19 mouse cellular contexts compared by ENCODE assay signal in genomic region chr11:58812001-58812400, GRCm38 (mm10). TPM values are rescaled to one million over a fixed set of nuclear protein-coding genes. Genes with fewer than 3 reads are reported as not detected.
DNase-seq lines count a peak whose midpoint lies in the region; ATAC-seq and TF ChIP-seq lines count a peak whose summit lies in the region.
"Had no signal": no experiment of that assay in that cellular context is flagged by ENCODE, and none has a peak within 500 bp of the region (broad histone marks: within the 10 kb centered on the region; RNA-seq: fewer than 3 reads in every experiment).

No protein-coding gene starts in this region.

- no peak overlapping the region for H3K9ac ChIP-seq in hindbrain, postnatal 0 days (replicated peaks; ENCODE audit: low read length)
- no peak overlapping the region for H3K9ac ChIP-seq in hindbrain, embryonic 13.5 days
- no peak overlapping the region for H3K9ac ChIP-seq in stomach, postnatal 0 days (ENCODE audit: low read length)
- H3K9ac ChIP-seq: hindbrain, embryonic 14.5 days; limb, embryonic 13.5 days; midbrain, embryonic 15.5 days; neural tube, embryonic 15.5 days had no signal

- no peaks in the 10 kb centered on the region for H3K9me3 ChIP-seq in hindbrain, postnatal 0 days (ENCODE audit: low read length)
- H3K9me3 ChIP-seq in hindbrain, embryonic 13.5 days, result no peaks in the 10 kb centered on the region
- H3K9me3 ChIP-seq in stomach, postnatal 0 days (ENCODE audit: control insufficient read depth, low read length), result no peaks in the 10 kb centered on the region
- H3K9me3 ChIP-seq: limb, embryonic 13.5 days; midbrain, embryonic 15.5 days; neural tube, embryonic 15.5 days had no signal

- no peaks in the 10 kb centered on the region for H3K4me1 ChIP-seq in hindbrain, postnatal 0 days (ENCODE audit: insufficient read depth, low read length)
- no peaks in the 10 kb centered on the region for H3K4me1 ChIP-seq in hindbrain, embryonic 13.5 days (replicated peaks)
- H3K4me1 ChIP-seq in testis, adult 2 months (ENCODE audit: control insufficient read depth, insufficient read depth, low read length), result no peaks in the 10 kb centered on the region
- H3K4me1 ChIP-seq in stomach, postnatal 0 days (replicated peaks; ENCODE audit: control insufficient read depth, insufficient read depth), result no peaks in the 10 kb centered on the region
- H3K4me1 ChIP-seq: limb, embryonic 13.5 days; midbrain, embryonic 15.5 days; neural tube, embryonic 15.5 days had no signal

- no peak overlapping the region for H3K4me3 ChIP-seq in hindbrain, postnatal 0 days (ENCODE audit: low read length)
- no peak overlapping the region for H3K4me3 ChIP-seq in hindbrain, embryonic 13.5 days
- no peak overlapping the region for H3K4me3 ChIP-seq in testis, adult 2 months (ENCODE audit: control insufficient read depth, low read depth, low read length)
- H3K4me3 ChIP-seq in stomach, postnatal 0 days (ENCODE audit: low read depth, low read length), result no peak overlapping the region
- H3K4me3 ChIP-seq: limb, embryonic 13.5 days; midbrain, embryonic 15.5 days; neural tube, embryonic 15.5 days had no signal

- peak; percentile 8 for DNase-seq in hindbrain, postnatal 0 days (ENCODE audit: low spot score)
- DNase-seq in testis, postnatal 10 days (ENCODE audit: low spot score), result no peak
- no peak for DNase-seq in Patski (ENCODE audit: low read depth, low spot score)
- DNase-seq in stomach, postnatal 0 days (ENCODE audit: low spot score), result no peak
- no peak for DNase-seq in embryo, embryonic 10.5 days (ENCODE audit: low spot score)
- DNase-seq: lung, postnatal 4 days; right cerebral cortex, postnatal 25 days had no signal

- WGBS in hindbrain, postnatal 0 days, result 12% methylated on average over 1 of the region's 1 CpGs
- 0% methylated on average over 1 of the region's 1 CpGs for WGBS in hindbrain, embryonic 13.5 days
- WGBS in stomach, postnatal 0 days, result 0% methylated on average over 1 of the region's 1 CpGs

- no peak for TF ChIP-seq POLR2A in testis, adult 2 months (IDR thresholded peaks at IDR 0.05; ENCODE audit: control insufficient read depth, low read depth, low read length)

- TF ChIP-seq EP300 in stomach, postnatal 0 days (optimal IDR thresholded peaks at IDR 0.05), result no peak

- no peak overlapping the region for H3K4me2 ChIP-seq in hindbrain, postnatal 0 days (ENCODE audit: low read depth, low read length)
- no peak overlapping the region for H3K4me2 ChIP-seq in hindbrain, embryonic 13.5 days
- H3K4me2 ChIP-seq in stomach, postnatal 0 days (replicated peaks; ENCODE audit: low read depth), result no peak overlapping the region
- H3K4me2 ChIP-seq: hindbrain, embryonic 14.5 days; limb, embryonic 13.5 days; midbrain, embryonic 15.5 days; neural tube, embryonic 15.5 days had no signal

- CTCF ChIA-PET in Patski (lab: Charles Lee), result no interaction called here

- H3K27ac ChIP-seq in hindbrain, postnatal 0 days, result no peak overlapping the region
- no peak overlapping the region for H3K27ac ChIP-seq in hindbrain, embryonic 13.5 days
- no peak overlapping the region for H3K27ac ChIP-seq in testis, adult 2 months (ENCODE audit: control insufficient read depth, insufficient read depth, low read depth, low read length)
- no peak overlapping the region for H3K27ac ChIP-seq in stomach, postnatal 0 days (replicated peaks)
- H3K27ac ChIP-seq: hindbrain, embryonic 14.5 days; limb, embryonic 13.5 days; midbrain, embryonic 15.5 days; neural tube, embryonic 15.5 days had no signal

- no peaks in the 10 kb centered on the region for H3K36me3 ChIP-seq in hindbrain, postnatal 0 days (ENCODE audit: insufficient read depth, low read length)
- no peaks in the 10 kb centered on the region for H3K36me3 ChIP-seq in hindbrain, embryonic 13.5 days
- H3K36me3 ChIP-seq in testis, adult 2 months (ENCODE audit: control insufficient read depth, insufficient read depth, low read length), result no peaks in the 10 kb centered on the region
- no peaks in the 10 kb centered on the region for H3K36me3 ChIP-seq in stomach, postnatal 0 days (ENCODE audit: control insufficient read depth, insufficient read depth, low read length)
- H3K36me3 ChIP-seq: limb, embryonic 13.5 days; midbrain, embryonic 15.5 days; neural tube, embryonic 15.5 days had no signal

- in situ Hi-C loops in Patski (cut with MboI; ENCODE audit: low pct_unique_long_range_greater_than_20kb), result no loop called here

- TF ChIP-seq CTCF in hindbrain, postnatal 0 days (IDR thresholded peaks at IDR 0.05; ENCODE audit: low read depth), result peak; percentile 58
- TF ChIP-seq CTCF in testis, adult 2 months (IDR thresholded peaks at IDR 0.05; ENCODE audit: control insufficient read depth, insufficient read depth, insufficient replicate concordance, low read depth, low read length), result peak; percentile 82; the same call in 1 of the 2 replicates
- TF ChIP-seq CTCF in Patski (IDR thresholded peaks at IDR 0.05), result peak; percentile 56
- TF ChIP-seq CTCF in stomach, postnatal 0 days (IDR thresholded peaks at IDR 0.05; ENCODE audit: low read depth), result peak; percentile 50

- POLR2A ChIA-PET in Patski (lab: Charles Lee), result no interaction called here

- H3K27me3 ChIP-seq in hindbrain, postnatal 0 days (ENCODE audit: insufficient read depth, low read length), result no peaks in the 10 kb centered on the region
- no peaks in the 10 kb centered on the region for H3K27me3 ChIP-seq in hindbrain, embryonic 13.5 days
- H3K27me3 ChIP-seq in testis, adult 2 months (ENCODE audit: control insufficient read depth, insufficient read depth, low read length), result no peaks in the 10 kb centered on the region
- H3K27me3 ChIP-seq in Patski, result peaks cover 27% of the 10 kb centered on the region
- no peaks in the 10 kb centered on the region for H3K27me3 ChIP-seq in stomach, postnatal 0 days (ENCODE audit: control insufficient read depth, insufficient read depth, low read length)
- H3K27me3 ChIP-seq: limb, embryonic 13.5 days; midbrain, embryonic 15.5 days; neural tube, embryonic 15.5 days had no signal

- no peak for ATAC-seq in hindbrain, postnatal 0 days
- no peak for ATAC-seq in hindbrain, embryonic 13.5 days (ENCODE audit: low FRiP score)
- no peak for ATAC-seq in Patski
- ATAC-seq in stomach, postnatal 0 days (ENCODE audit: low FRiP score, low TSS enrichment), result no peak
- ATAC-seq: midbrain, embryonic 15.5 days had no signal

RNA-seq across cellular contexts. Expression of gene Olfr313, which starts 2.8 kb away (rescaled TPM):
- total RNA-seq in hindbrain, postnatal 0 days (2014; rRNA removed), result not detected in 2 replicates
- polyA plus RNA-seq in hindbrain, postnatal 0 days (2015; fragmentation: Nextera tagmentation; extraction: Ambion mirVana), result not detected in 2 replicates
- not detected in 2 replicates for polyA plus RNA-seq in hindbrain, embryonic 13.5 days (2015; fragmentation: Nextera tagmentation; extraction: Ambion mirVana)
- 0.09 and 0.42 TPM in 2 replicates for polyA plus RNA-seq in testis, adult 2 months (2012; rRNA removed)
- not detected for polyA plus RNA-seq in Patski (2021)
- polyA plus RNA-seq in stomach, postnatal 0 days (2015; fragmentation: Nextera tagmentation; extraction: Ambion mirVana), result not detected in 2 replicates
- total RNA-seq: adrenal gland, adult 18-20 months; gastrocnemius, adult 8-10 months; layer of hippocampus, postnatal 14 days had no signal
- polyA plus RNA-seq: cortical plate, adult 2 months; hindbrain, embryonic 14.5 days; kidney, embryonic 16.5 days; limb, embryonic 13.5 days; midbrain, embryonic 15.5 days; neural tube, embryonic 15.5 days; stomach, embryonic 16.5 days had no signal

RNA-seq across cellular contexts. Expression of gene Fam183b, which starts 10.2 kb away (rescaled TPM):
- total RNA-seq in hindbrain, postnatal 0 days (2014; rRNA removed), result 4.7 and 5.9 TPM in 2 replicates
- polyA plus RNA-seq in hindbrain, postnatal 0 days (2015; fragmentation: Nextera tagmentation; extraction: Ambion mirVana), result 11.1 and 15.0 TPM in 2 replicates
- polyA plus RNA-seq in hindbrain, embryonic 13.5 days (2015; fragmentation: Nextera tagmentation; extraction: Ambion mirVana), result 9.2 and 10.8 TPM in 2 replicates
- 142 and 144 TPM in 2 replicates for polyA plus RNA-seq in testis, adult 2 months (2012; rRNA removed)
- polyA plus RNA-seq in Patski (2021), result not detected
- 3.1 and 3.7 TPM in 2 replicates for polyA plus RNA-seq in stomach, postnatal 0 days (2015; fragmentation: Nextera tagmentation; extraction: Ambion mirVana)
- total RNA-seq: gastrocnemius, adult 8-10 months had no signal
- polyA plus RNA-seq: limb, embryonic 13.5 days had no signal

RNA-seq across cellular contexts. Expression of gene Olfr312, which starts 17.0 kb away (rescaled TPM):
- not detected in 2 replicates for total RNA-seq in hindbrain, postnatal 0 days (2014; rRNA removed)
- not detected in 2 replicates for polyA plus RNA-seq in hindbrain, postnatal 0 days (2015; fragmentation: Nextera tagmentation; extraction: Ambion mirVana)
- polyA plus RNA-seq in hindbrain, embryonic 13.5 days (2015; fragmentation: Nextera tagmentation; extraction: Ambion mirVana), result not detected in 2 replicates
- 0.02 and 0.06 TPM in 2 replicates for polyA plus RNA-seq in testis, adult 2 months (2012; rRNA removed)
- polyA plus RNA-seq in Patski (2021), result not detected
- polyA plus RNA-seq in stomach, postnatal 0 days (2015; fragmentation: Nextera tagmentation; extraction: Ambion mirVana), result 0.04 TPM in 1 of 2 replicates, not detected in the other
- total RNA-seq: adrenal gland, adult 18-20 months; gastrocnemius, adult 8-10 months; layer of hippocampus, postnatal 14 days had no signal
- polyA plus RNA-seq: cortical plate, adult 2 months; hindbrain, embryonic 14.5 days; kidney, embryonic 16.5 days; limb, embryonic 13.5 days; midbrain, embryonic 15.5 days; neural tube, embryonic 15.5 days; stomach, embryonic 16.5 days had no signal

RNA-seq across cellular contexts. Expression of gene Olfr311, which starts 27.1 kb away (rescaled TPM):
- total RNA-seq in hindbrain, postnatal 0 days (2014; rRNA removed), result not detected in 2 replicates
- not detected in 2 replicates for polyA plus RNA-seq in hindbrain, postnatal 0 days (2015; fragmentation: Nextera tagmentation; extraction: Ambion mirVana)
- not detected in 2 replicates for polyA plus RNA-seq in hindbrain, embryonic 13.5 days (2015; fragmentation: Nextera tagmentation; extraction: Ambion mirVana)
- not detected in 2 replicates for polyA plus RNA-seq in testis, adult 2 months (2012; rRNA removed)
- polyA plus RNA-seq in Patski (2021), result not detected
- polyA plus RNA-seq in stomach, postnatal 0 days (2015; fragmentation: Nextera tagmentation; extraction: Ambion mirVana), result 0.08 TPM in 1 of 2 replicates, not detected in the other
- total RNA-seq: adrenal gland, adult 18-20 months; gastrocnemius, adult 8-10 months; layer of hippocampus, postnatal 14 days had no signal
- polyA plus RNA-seq: hindbrain, embryonic 14.5 days; kidney, embryonic 16.5 days; limb, embryonic 13.5 days; midbrain, embryonic 15.5 days; neural tube, embryonic 15.5 days; stomach, embryonic 16.5 days had no signal

RNA-seq across cellular contexts. Expression of gene Olfr314, which starts 29.2 kb away (rescaled TPM):
- total RNA-seq in hindbrain, postnatal 0 days (2014; rRNA removed), result not detected in 2 replicates
- polyA plus RNA-seq in hindbrain, postnatal 0 days (2015; fragmentation: Nextera tagmentation; extraction: Ambion mirVana), result not detected in 2 replicates
- polyA plus RNA-seq in hindbrain, embryonic 13.5 days (2015; fragmentation: Nextera tagmentation; extraction: Ambion mirVana), result not detected in 2 replicates
- polyA plus RNA-seq in testis, adult 2 months (2012; rRNA removed), result not detected in 2 replicates
- polyA plus RNA-seq in Patski (2021), result not detected
- not detected in 2 replicates for polyA plus RNA-seq in stomach, postnatal 0 days (2015; fragmentation: Nextera tagmentation; extraction: Ambion mirVana)
- total RNA-seq: adrenal gland, adult 18-20 months; gastrocnemius, adult 8-10 months; layer of hippocampus, postnatal 14 days had no signal
- polyA plus RNA-seq: cortical plate, adult 2 months; hindbrain, embryonic 14.5 days; kidney, embryonic 16.5 days; limb, embryonic 13.5 days; midbrain, embryonic 15.5 days; neural tube, embryonic 15.5 days; stomach, embryonic 16.5 days had no signal
